Mouse (Mus musculus): ENCODE results near the gene Fbxw9. TPM values are rescaled to one million over a fixed set of nuclear protein-coding genes. Genes with fewer than 3 reads are reported as not detected.

Fbxw9 gene
- polyA plus RNA-seq, 1 experiment from 2014 or later, result 30.1 TPM

DNA sequence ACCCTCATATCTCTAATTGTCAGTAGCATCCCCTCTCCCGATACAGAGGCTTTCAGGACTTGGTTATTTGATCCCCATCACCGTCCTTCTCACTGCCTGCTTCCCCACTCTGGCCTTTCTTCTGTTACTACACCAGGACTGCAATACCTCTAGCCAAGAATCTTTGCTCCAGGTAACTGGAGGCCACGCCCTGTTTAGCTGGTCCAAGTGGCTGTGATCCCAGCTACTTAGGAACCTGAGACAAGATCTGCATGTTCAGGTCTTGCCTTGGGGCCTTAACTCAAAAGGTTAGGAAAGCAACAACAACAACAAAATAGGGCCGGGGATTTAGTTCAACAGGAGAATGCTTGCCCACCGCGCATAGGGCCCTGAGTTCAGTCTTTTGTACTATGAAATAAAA lies 16.2 kb upstream of the Fbxw9 start:
- H3K36me3 ChIP-seq, result peaks cover 86% of the 10 kb centered on the region
- H3K4me3 ChIP-seq, result no peak overlapping the region
- H3K4me2 ChIP-seq, result no peak overlapping the region
- H3K27me3 ChIP-seq, result no peaks in the 10 kb centered on the region
- ATAC-seq (ENCODE audit: insufficient number of reproducible peaks, low FRiP score, low TSS enrichment, low read depth), result no peak
- peaks cover 10% of the 10 kb centered on the region for H3K4me1 ChIP-seq
- H3K27ac ChIP-seq, result no peak overlapping the region
- H3K9me3 ChIP-seq, result no peaks in the 10 kb centered on the region
- 87% methylated on average over 6 of the region's 6 CpGs for WGBS
- H3K9ac ChIP-seq, result no peak overlapping the region

- Histone ChIP-seq H3K9me3 (no peaks in the 10 kb centered on the region), H3K4me1 (peaks cover 13% of the 10 kb centered on the region), H3K36me3 (peaks cover 45% of the 10 kb centered on the region), H3K27ac (no peak overlapping the region), H3K9ac (no peak overlapping the region), H3K4me3 (no peak overlapping the region), H3K4me2 (no peak overlapping the region), H3K27me3 (no peaks in the 10 kb centered on the region)
- 85% methylated on average over 7 of the region's 7 CpGs for WGBS
- ATAC-seq (ENCODE audit: insufficient number of reproducible peaks, low FRiP score, low TSS enrichment, low read depth), result no peak
These were observed 2.5 kb upstream of the Fbxw9 start for GRCm38 (mm10) chr8:85057367-85057766.

- ATAC-seq (ENCODE audit: insufficient number of reproducible peaks, low FRiP score, low TSS enrichment, low read depth), result no peak
- WGBS, result 92% methylated on average over 4 of the region's 4 CpGs
- Histone ChIP-seq H3K9ac (no peak overlapping the region), H3K4me2 (no peak overlapping the region), H3K36me3 (peaks cover 33% of the 10 kb centered on the region), H3K27me3 (no peaks in the 10 kb centered on the region), H3K4me3 (no peak overlapping the region), H3K9me3 (no peaks in the 10 kb centered on the region), H3K4me1 (peaks cover 13% of the 10 kb centered on the region), H3K27ac (no peak overlapping the region)
These were observed 2.7 kb downstream of the Fbxw9 start for GRCm38 (mm10) chr8:85062603-85063002.

- no peaks in the 10 kb centered on the region for H3K27me3 ChIP-seq
- 25% methylated on average over 2 of the region's 2 CpGs for WGBS
- H3K4me1 ChIP-seq, result peaks cover 13% of the 10 kb centered on the region
- H3K4me2 ChIP-seq, result no peak overlapping the region
- peaks cover 33% of the 10 kb centered on the region for H3K36me3 ChIP-seq
- H3K9me3 ChIP-seq, result no peaks in the 10 kb centered on the region
- no peak overlapping the region for H3K4me3 ChIP-seq
- H3K27ac ChIP-seq, result no peak overlapping the region
- no peak for ATAC-seq (ENCODE audit: insufficient number of reproducible peaks, low FRiP score, low TSS enrichment, low read depth)
- no peak overlapping the region for H3K9ac ChIP-seq
These were observed 5.4 kb downstream of the Fbxw9 start for GRCm38 (mm10) chr8:85065213-85065612.

- Histone ChIP-seq H3K4me1 (peaks cover 5% of the 10 kb centered on the region; the same call in 1 of the 2 replicates), H3K27ac (no peak overlapping the region), H3K4me3 (no peak overlapping the region), H3K9me3 (no peaks in the 10 kb centered on the region), H3K36me3 (peaks cover 33% of the 10 kb centered on the region), H3K27me3 (no peaks in the 10 kb centered on the region), H3K4me2 (no peak overlapping the region), H3K9ac (no peak overlapping the region)
- WGBS, result 91% methylated on average over 2 of the region's 2 CpGs
- no peak for ATAC-seq (ENCODE audit: insufficient number of reproducible peaks, low FRiP score, low TSS enrichment, low read depth)
These were observed 7.3 kb downstream of the Fbxw9 start for GRCm38 (mm10) chr8:85067155-85067554.

GRCm38 (mm10) chr8:85067982-85068381 lies 8.1 kb downstream of the Fbxw9 start, which contains the start of gene Gm5741:
TSS of gene Gm5741 (minus strand) at chr8:85067982.
- no peak for ATAC-seq (ENCODE audit: insufficient number of reproducible peaks, low FRiP score, low TSS enrichment, low read depth)
- H3K27ac ChIP-seq, result no peak within 1 kb of the TSS
- H3K4me3 ChIP-seq, result no peak within 1 kb of the TSS
- H3K27me3 ChIP-seq, result no peaks in the 10 kb centered on the region
- peaks cover 12% of the 10 kb centered on the region; the same call in 1 of the 2 replicates for H3K4me1 ChIP-seq
- H3K9ac ChIP-seq, result no peak within 1 kb of the TSS
- H3K4me2 ChIP-seq, result no peak within 1 kb of the TSS
- H3K36me3 ChIP-seq, result peaks cover 33% of the 10 kb centered on the region
- H3K9me3 ChIP-seq, result no peaks in the 10 kb centered on the region

DNA sequence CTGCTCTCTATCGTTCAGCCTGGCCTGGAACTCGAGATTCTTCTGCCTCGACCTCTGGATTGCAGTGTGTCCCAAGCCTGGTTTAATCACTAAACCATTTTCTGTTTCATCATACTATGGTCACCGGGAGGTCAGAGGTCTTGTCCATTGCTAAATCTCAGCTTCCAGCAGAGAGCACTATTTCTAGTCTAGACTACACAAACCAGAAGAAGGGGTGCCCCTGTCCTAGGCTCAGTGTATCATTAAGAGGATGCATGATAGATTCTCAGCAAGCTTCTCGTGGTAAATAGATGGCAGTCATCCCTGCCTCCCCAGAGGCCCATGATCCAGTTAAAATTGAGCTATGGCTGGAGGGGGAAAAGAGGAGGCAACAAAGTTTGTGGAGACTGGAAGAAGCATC lies 11.2 kb downstream of the Fbxw9 start:
- peak overlapping the region; percentile 77 for H3K4me2 ChIP-seq
- no peaks in the 10 kb centered on the region for H3K9me3 ChIP-seq
- 80% methylated on average over 5 of the region's 5 CpGs for WGBS
- no peak for ATAC-seq (ENCODE audit: insufficient number of reproducible peaks, low FRiP score, low TSS enrichment, low read depth)
- H3K27me3 ChIP-seq, result no peaks in the 10 kb centered on the region
- H3K4me1 ChIP-seq, result peaks cover 17% of the 10 kb centered on the region; the same call in 1 of the 2 replicates
- H3K36me3 ChIP-seq, result peaks cover 43% of the 10 kb centered on the region
- H3K27ac ChIP-seq, result 0 out of 2 replicates have a peak overlapping the region, but pooled peaks have one; percentile 94
- H3K4me3 ChIP-seq, result peak overlapping the region; percentile 90
- H3K9ac ChIP-seq, result no peak overlapping the region

- Histone ChIP-seq H3K9ac (peak within 1 kb of the TSS; percentile 75), H3K27ac (peak within 1 kb of the TSS; percentile 94), H3K27me3 (no peaks in the 10 kb centered on the region), H3K9me3 (no peaks in the 10 kb centered on the region), H3K4me3 (peak within 1 kb of the TSS; percentile 90), H3K4me1 (peaks cover 17% of the 10 kb centered on the region; the same call in 1 of the 2 replicates), H3K4me2 (peak within 1 kb of the TSS; percentile 77), H3K36me3 (peaks cover 43% of the 10 kb centered on the region)
- peak; percentile 87 for ATAC-seq (ENCODE audit: insufficient number of reproducible peaks, low FRiP score, low TSS enrichment, low read depth)
- WGBS, result under 1% methylated on average over 68 of the region's 68 CpGs
These were observed 11.8 kb downstream of the Fbxw9 start, which contains the start of gene Dhps for GRCm38 (mm10) chr8:85071514-85072281. TSS of gene Dhps (plus strand) at chr8:85071757.

DNA sequence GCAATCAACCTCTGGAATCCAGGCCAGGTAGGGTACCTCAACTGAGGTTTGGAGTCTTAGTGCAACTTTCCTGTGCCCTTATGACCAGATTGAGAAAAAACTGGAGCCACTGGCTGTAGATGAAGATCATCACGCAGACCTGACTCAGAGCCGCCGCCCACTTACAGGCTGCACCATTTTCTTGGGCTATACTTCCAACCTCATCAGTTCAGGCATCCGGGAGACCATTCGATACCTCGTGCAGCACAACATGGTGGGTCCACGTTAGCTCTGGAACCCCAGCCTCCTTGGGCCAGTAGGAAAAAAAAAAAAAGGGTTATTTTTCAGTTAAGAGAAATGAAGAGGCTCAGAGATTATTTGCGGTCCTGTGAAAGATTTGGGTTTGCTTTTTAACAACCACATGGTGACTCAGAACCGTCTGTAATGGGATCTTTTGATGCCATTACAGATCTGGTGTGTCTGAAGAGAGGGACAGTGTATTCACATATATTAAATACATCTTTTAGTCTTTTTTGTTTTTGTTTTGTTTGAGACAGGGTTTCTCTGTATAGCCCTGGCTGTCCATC lies 12.6 kb downstream of the Fbxw9 start:
- ATAC-seq (ENCODE audit: insufficient number of reproducible peaks, low FRiP score, low TSS enrichment, low read depth), result no peak
- Histone ChIP-seq H3K27ac (peak overlapping the region; percentile 94), H3K36me3 (peaks cover 38% of the 10 kb centered on the region)

GRCm38 (mm10) chr8:85073041-85073612 lies 13.3 kb downstream of the Fbxw9 start:
- Histone ChIP-seq H3K9me3 (no peaks in the 10 kb centered on the region), H3K9ac (no peak overlapping the region), H3K27ac (no peak overlapping the region), H3K4me2 (no peak overlapping the region), H3K4me1 (peaks cover 17% of the 10 kb centered on the region; the same call in 1 of the 2 replicates), H3K36me3 (peaks cover 38% of the 10 kb centered on the region), H3K27me3 (no peaks in the 10 kb centered on the region), H3K4me3 (no peak overlapping the region)
- 94% methylated on average over 15 of the region's 15 CpGs for WGBS
- no peak for ATAC-seq (ENCODE audit: insufficient number of reproducible peaks, low FRiP score, low TSS enrichment, low read depth)

More for the DNA sequence above, 12.6 kb downstream of the Fbxw9 start:
- no peaks in the 10 kb centered on the region for H3K9me3 ChIP-seq
- WGBS, result 35% methylated on average over 9 of the region's 9 CpGs
- peaks cover 17% of the 10 kb centered on the region; the same call in 1 of the 2 replicates for H3K4me1 ChIP-seq
- no peaks in the 10 kb centered on the region for H3K27me3 ChIP-seq
- peak overlapping the region; percentile 90 for H3K4me3 ChIP-seq
- peak overlapping the region; percentile 77 for H3K4me2 ChIP-seq
- H3K9ac ChIP-seq, result peak overlapping the region; percentile 75; the same call in 1 of the 2 replicates

GRCm38 (mm10) chr8:85074167-85074566 lies 14.3 kb downstream of the Fbxw9 start:
- Histone ChIP-seq H3K9me3 (no peaks in the 10 kb centered on the region), H3K9ac (no peak overlapping the region), H3K4me1 (peaks cover 17% of the 10 kb centered on the region; the same call in 1 of the 2 replicates), H3K4me2 (no peak overlapping the region), H3K27me3 (no peaks in the 10 kb centered on the region), H3K27ac (no peak overlapping the region), H3K36me3 (peaks cover 46% of the 10 kb centered on the region), H3K4me3 (no peak overlapping the region)
- 81% methylated on average over 10 of the region's 10 CpGs for WGBS
- ATAC-seq (ENCODE audit: insufficient number of reproducible peaks, low FRiP score, low TSS enrichment, low read depth), result no peak

DNA sequence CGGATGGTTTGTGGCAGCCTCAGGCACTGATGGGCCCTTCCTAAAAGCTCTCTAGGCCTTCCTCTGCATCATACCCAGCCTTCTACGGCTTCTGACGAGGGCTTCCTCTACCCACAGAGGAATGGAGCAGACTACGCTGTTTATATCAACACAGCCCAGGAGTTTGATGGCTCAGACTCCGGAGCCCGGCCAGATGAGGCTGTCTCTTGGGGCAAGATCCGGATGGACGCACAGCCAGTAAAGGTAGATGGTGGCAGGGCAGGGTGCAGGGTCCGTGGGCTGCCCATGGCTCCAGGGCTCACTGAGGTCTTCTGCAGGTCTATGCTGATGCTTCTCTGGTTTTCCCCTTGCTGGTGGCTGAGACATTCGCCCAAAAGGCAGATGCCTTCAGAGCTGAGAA lies 14.8 kb downstream of the Fbxw9 start:
- Histone ChIP-seq H3K4me2 (no peak overlapping the region), H3K9me3 (no peaks in the 10 kb centered on the region), H3K4me3 (no peak overlapping the region), H3K9ac (no peak overlapping the region), H3K27ac (no peak overlapping the region), H3K27me3 (no peaks in the 10 kb centered on the region), H3K4me1 (peaks cover 21% of the 10 kb centered on the region; the same call in 1 of the 2 replicates), H3K36me3 (peaks cover 46% of the 10 kb centered on the region)
- 91% methylated on average over 10 of the region's 10 CpGs for WGBS
- ATAC-seq (ENCODE audit: insufficient number of reproducible peaks, low FRiP score, low TSS enrichment, low read depth), result no peak

Data from limb, embryonic 15.5 days (tissue).